Mouse (Mus musculus): ENCODE results near the gene Ly6g6c. TPM values are rescaled to one million over a fixed set of nuclear protein-coding genes. Genes with fewer than 3 reads are reported as not detected.

Gene Ly6g6c
- polyA plus RNA-seq, 1 experiment from 2014 or later = 0.38 TPM

GRCm38 (mm10) chr17:35050126-35050750 lies 14.9 kb upstream of the Ly6g6c start:
- Histone ChIP-seq H3K27me3 (ENCODE audit: insufficient read depth, low read length) (no peaks in the 10 kb centered on the region), H3K27ac (ENCODE audit: low read depth) (peak overlapping the region; percentile 99), H3K36me3 (ENCODE audit: insufficient read depth) (peaks cover 32% of the 10 kb centered on the region), H3K4me1 (ENCODE audit: insufficient read depth) (peaks cover 29% of the 10 kb centered on the region), H3K4me2 (peak overlapping the region; percentile 92), H3K4me3 (ENCODE audit: low read depth, low read length) (peak overlapping the region; percentile 54), H3K9ac (peak overlapping the region; percentile 87), H3K9me3 (ENCODE audit: low read depth, low read length) (no peaks in the 10 kb centered on the region)
- peak; percentile 84 for DNase-seq
- TF ChIP-seq CTCF (IDR thresholded peaks at IDR 0.05; ENCODE audit: low read depth) = no peak
- under 1% methylated on average over 27 of the region's 27 CpGs for WGBS
- ATAC-seq (ENCODE audit: insufficient read depth) = peak; percentile 41

DNA sequence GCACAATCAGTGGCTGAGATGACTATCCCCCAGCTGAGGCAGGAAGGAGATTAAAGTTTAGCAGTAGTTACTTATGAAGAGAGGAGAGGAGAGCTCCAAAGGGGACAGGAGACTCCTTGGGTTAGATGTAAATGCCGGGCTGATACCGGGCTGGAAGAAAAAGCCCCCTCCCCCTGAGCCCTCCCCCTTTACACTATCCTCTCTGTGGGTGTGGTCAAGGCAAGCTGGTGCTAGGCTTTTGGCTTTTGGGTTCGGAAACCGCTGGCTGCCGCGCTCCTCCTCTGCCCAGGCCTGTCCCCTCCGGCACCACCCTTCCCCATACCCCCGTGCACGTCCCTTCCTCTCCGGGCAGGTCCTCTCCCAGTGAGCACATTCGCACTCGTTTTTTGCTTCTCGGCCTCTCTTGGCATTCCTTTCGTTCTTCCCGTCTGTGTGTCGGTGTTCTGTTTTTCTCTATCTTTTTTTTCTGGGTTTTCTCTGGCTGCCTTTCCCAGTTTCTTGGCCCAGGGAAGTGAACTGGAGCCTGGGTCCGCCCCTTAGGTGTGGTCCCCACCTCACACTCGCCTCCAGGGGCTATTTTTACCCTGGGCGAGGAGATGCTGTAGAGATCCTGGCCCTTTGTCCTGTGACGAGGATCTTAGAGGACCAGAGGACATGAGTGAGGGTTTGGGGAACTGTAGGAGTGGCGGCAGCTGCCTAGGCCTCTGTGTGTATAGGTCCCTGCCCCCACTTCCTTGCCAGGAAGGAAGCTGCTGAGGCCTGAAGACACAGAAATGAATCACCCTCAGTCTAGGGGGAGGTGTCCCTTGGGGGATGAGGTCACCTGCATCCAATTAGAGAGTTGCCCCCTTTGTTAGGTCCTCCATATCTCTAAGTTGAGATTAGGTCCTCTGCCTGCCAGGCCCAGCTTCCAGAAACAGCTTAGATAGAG lies 13.8 kb upstream of the Ly6g6c start:
- ATAC-seq (ENCODE audit: insufficient read depth) = peak; percentile 54
- no peak for TF ChIP-seq CTCF (IDR thresholded peaks at IDR 0.05; ENCODE audit: low read depth)
- peaks cover 29% of the 10 kb centered on the region for H3K4me1 ChIP-seq (ENCODE audit: insufficient read depth)

DNA sequence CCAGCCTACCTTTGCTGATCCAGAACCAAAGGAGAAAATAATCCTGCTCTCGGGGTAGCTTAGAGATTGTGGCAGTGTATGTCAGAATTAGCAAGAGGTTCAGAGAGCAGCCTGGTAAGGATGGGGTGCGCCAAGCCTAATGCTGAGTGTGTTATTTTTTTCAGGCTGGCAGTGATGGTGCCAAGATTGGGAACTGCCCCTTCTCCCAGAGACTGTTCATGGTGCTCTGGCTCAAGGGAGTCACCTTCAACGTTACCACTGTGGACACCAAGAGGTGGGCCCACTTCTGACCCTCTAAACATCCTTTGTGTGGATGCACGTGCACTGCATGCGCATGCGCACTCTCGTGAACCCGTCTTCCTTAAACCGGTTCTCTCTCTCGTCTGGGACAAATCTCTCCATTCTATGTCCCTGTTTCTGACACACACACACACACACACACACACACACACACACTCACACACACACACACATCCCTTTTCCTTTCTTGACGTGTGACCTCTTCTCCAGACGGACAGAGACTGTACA lies 12.9 kb upstream of the Ly6g6c start:
- Histone ChIP-seq H3K4me2 (peak overlapping the region; percentile 92), H3K9me3 (ENCODE audit: low read depth, low read length) (no peaks in the 10 kb centered on the region), H3K4me3 (ENCODE audit: low read depth, low read length) (peak overlapping the region; percentile 54), H3K4me1 (ENCODE audit: insufficient read depth) (peaks cover 24% of the 10 kb centered on the region), H3K36me3 (ENCODE audit: insufficient read depth) (peaks cover 52% of the 10 kb centered on the region), H3K9ac (peak overlapping the region; percentile 87), H3K27ac (ENCODE audit: low read depth) (peak overlapping the region; percentile 99), H3K27me3 (ENCODE audit: insufficient read depth, low read length) (no peaks in the 10 kb centered on the region)
- ATAC-seq (ENCODE audit: insufficient read depth) (no peak), DNase-seq (no peak)
- TF ChIP-seq CTCF (IDR thresholded peaks at IDR 0.05; ENCODE audit: low read depth) = no peak
- WGBS = 71% methylated on average over 12 of the region's 12 CpGs

More for the DNA sequence above, 13.8 kb upstream of the Ly6g6c start:
- Histone ChIP-seq H3K9me3 (ENCODE audit: low read depth, low read length) (no peaks in the 10 kb centered on the region), H3K27ac (ENCODE audit: low read depth) (peak overlapping the region; percentile 99), H3K4me2 (peak overlapping the region; percentile 92), H3K9ac (peak overlapping the region; percentile 87), H3K4me3 (ENCODE audit: low read depth, low read length) (peak overlapping the region; percentile 54), H3K36me3 (ENCODE audit: insufficient read depth) (peaks cover 44% of the 10 kb centered on the region), H3K27me3 (ENCODE audit: insufficient read depth, low read length) (no peaks in the 10 kb centered on the region)
- under 1% methylated on average over 21 of the region's 21 CpGs for WGBS
- peak; percentile 84 for DNase-seq

- H3K9me3 ChIP-seq (ENCODE audit: low read depth, low read length) = no peaks in the 10 kb centered on the region
- H3K4me2 ChIP-seq = no peak overlapping the region
- ATAC-seq (ENCODE audit: insufficient read depth) (no peak), DNase-seq (no peak)
- H3K27me3 ChIP-seq (ENCODE audit: insufficient read depth, low read length) = no peaks in the 10 kb centered on the region
- H3K4me3 ChIP-seq (ENCODE audit: low read depth, low read length) = no peak overlapping the region
- WGBS = 89% methylated on average over 7 of the region's 7 CpGs
- H3K27ac ChIP-seq (ENCODE audit: low read depth) = no peak overlapping the region
- H3K9ac ChIP-seq = no peak overlapping the region
- no peak for TF ChIP-seq CTCF (IDR thresholded peaks at IDR 0.05; ENCODE audit: low read depth)
- peaks cover 15% of the 10 kb centered on the region for H3K4me1 ChIP-seq (ENCODE audit: insufficient read depth)
- peaks cover 75% of the 10 kb centered on the region for H3K36me3 ChIP-seq (ENCODE audit: insufficient read depth)
These were observed 9.3 kb upstream of the Ly6g6c start for GRCm38 (mm10) chr17:35055691-35056495.

DNA sequence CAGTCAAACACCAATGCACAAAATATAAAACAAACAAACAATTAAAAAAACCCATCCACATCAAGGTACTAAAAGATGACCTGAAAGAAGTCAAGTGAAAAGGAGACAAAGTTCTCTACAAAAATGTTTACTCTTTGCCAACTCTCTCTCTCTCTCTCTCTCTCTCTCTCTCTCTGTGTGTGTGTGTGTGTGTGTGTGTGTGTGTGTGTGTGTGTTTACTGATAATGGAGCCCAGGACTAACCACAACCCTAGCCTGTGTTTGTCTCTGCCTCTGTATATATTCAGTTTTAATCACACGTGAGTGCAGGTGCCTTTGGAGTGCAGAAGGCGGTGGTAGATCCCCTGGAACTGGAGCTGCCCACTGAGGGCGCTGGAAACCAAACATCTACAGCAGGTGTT lies 8.1 kb upstream of the Ly6g6c start:
- Histone ChIP-seq H3K4me3 (ENCODE audit: low read depth, low read length) (no peak overlapping the region), H3K9ac (no peak overlapping the region), H3K27me3 (ENCODE audit: insufficient read depth, low read length) (no peaks in the 10 kb centered on the region), H3K27ac (ENCODE audit: low read depth) (no peak overlapping the region), H3K4me2 (no peak overlapping the region), H3K36me3 (ENCODE audit: insufficient read depth) (peaks cover 84% of the 10 kb centered on the region), H3K9me3 (ENCODE audit: low read depth, low read length) (no peaks in the 10 kb centered on the region), H3K4me1 (ENCODE audit: insufficient read depth) (peaks cover 13% of the 10 kb centered on the region)
- 66% methylated on average over 3 of the region's 3 CpGs for WGBS
- DNase-seq (no peak), ATAC-seq (ENCODE audit: insufficient read depth) (no peak)
- TF ChIP-seq CTCF (IDR thresholded peaks at IDR 0.05; ENCODE audit: low read depth) = no peak

- WGBS = 49% methylated on average over 9 of the region's 9 CpGs
- peaks cover 10% of the 10 kb centered on the region for H3K4me1 ChIP-seq (ENCODE audit: insufficient read depth)
- peak overlapping the region; percentile 97 for H3K4me2 ChIP-seq
- no peaks in the 10 kb centered on the region for H3K9me3 ChIP-seq (ENCODE audit: low read depth, low read length)
- TF ChIP-seq CTCF (IDR thresholded peaks at IDR 0.05; ENCODE audit: low read depth) = no peak
- peak overlapping the region; percentile 84 for H3K4me3 ChIP-seq (ENCODE audit: low read depth, low read length)
- H3K27me3 ChIP-seq (ENCODE audit: insufficient read depth, low read length) = no peaks in the 10 kb centered on the region
- H3K36me3 ChIP-seq (ENCODE audit: insufficient read depth) = peaks cover 83% of the 10 kb centered on the region
- H3K27ac ChIP-seq (ENCODE audit: low read depth) = peak overlapping the region; percentile 93; the same call in 1 of the 2 replicates
- 0 out of 2 replicates have a peak overlapping the region, but pooled peaks have one; percentile 83 for H3K9ac ChIP-seq
- peak; percentile 0; the same call in 1 of the 2 replicates for ATAC-seq (ENCODE audit: insufficient read depth)
- DNase-seq = no peak
These were observed 6.9 kb upstream of the Ly6g6c start for GRCm38 (mm10) chr17:35058316-35058715.

Data from lung, embryonic 14.5 days (tissue).